In the genomic region with DNA sequence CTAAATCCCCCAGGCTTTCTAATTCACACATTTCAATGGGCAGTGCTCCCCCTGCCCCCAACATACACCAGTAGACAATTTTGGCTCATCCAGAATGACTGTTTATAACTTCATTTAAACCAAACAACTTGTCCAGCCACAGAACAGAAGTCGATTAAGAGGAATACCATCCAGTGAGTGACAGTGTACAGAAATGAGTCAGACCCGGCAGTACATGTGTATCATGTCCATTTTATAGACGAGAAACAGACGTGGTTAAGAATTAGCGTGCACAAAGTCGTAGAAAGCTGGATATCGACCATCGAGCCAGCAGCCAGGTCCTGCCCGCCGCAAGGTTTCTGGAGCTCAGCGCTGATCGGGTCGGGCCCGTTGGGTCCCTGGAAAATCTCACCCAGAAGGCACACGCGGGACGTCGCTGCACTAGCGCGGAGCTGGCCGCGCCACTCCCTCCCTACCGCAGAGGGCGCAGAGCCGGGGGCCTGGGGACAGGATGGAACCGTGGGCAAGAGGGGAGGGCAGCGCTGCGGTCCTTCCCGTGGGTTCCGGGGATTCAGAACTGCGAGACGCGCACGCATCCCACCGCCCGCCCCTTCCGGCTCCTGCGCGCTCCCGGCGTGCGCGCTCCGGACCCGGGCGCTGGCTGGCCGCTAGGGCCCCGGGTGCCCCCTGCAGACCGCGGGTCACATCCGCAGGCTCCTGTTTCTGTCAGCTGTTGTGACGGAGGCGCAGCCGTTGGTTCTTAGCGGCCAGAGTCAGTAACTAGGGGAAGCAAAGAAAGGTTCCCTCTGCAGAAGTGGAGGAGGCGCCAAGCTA, we compare ENCODE assay signal across 8 mouse cellular contexts. TPM values are rescaled to one million over a fixed set of nuclear protein-coding genes. Genes with fewer than 3 reads are reported as not detected.
DNase-seq lines count a peak whose midpoint lies in the region; ATAC-seq lines count a peak whose summit lies in the region.

Cyren (minus strand) TSS at position 552 of the 813 bp plus-strand sequence.

- H3K4me2 ChIP-seq in intestine, embryonic 14.5 days (ENCODE audit: low read length), result peak within 1 kb of the TSS; percentile 60

- H3K36me3 ChIP-seq in intestine, embryonic 14.5 days (ENCODE audit: control insufficient read depth, insufficient read depth, low read length), result peaks cover 18% of the 10 kb centered on the region

- peak within 1 kb of the TSS; percentile 86 for H3K27ac ChIP-seq in intestine, embryonic 14.5 days (ENCODE audit: low read depth)

- WGBS in intestine, embryonic 14.5 days, result under 1% methylated on average over 55 of the region's 56 CpGs

- DNase-seq in adrenal gland, adult (ENCODE audit: inconsistent age in 2 of 2, low spot score in 1 of 2), result peak; percentile 97
- peak; percentile 94 for DNase-seq in embryo, embryonic 10.5 days (ENCODE audit: low spot score)
- DNase-seq in gastrocnemius, postnatal 25 days, result peak; percentile 96
- peak; percentile 90 for DNase-seq in intestine, embryonic 14.5 days (ENCODE audit: low spot score)
- DNase-seq in left cerebral cortex, postnatal 14 days (ENCODE audit: low spot score in 2 of 2), result peak; percentile 90 to 93
- DNase-seq in mesoderm, embryonic 11.5 days (ENCODE audit: low read depth, low spot score), result peak; percentile 94
- peak; percentile 82 for DNase-seq in right cerebral cortex, postnatal 36 days (ENCODE audit: low spot score in 2 of 2)
- DNase-seq in yolk sac, embryonic 10.5 days (ENCODE audit: low spot score), result peak; percentile 90

- peak within 1 kb of the TSS; percentile 61 for H3K4me3 ChIP-seq in intestine, embryonic 14.5 days (ENCODE audit: low read depth, low read length)

- peaks cover 20% of the 10 kb centered on the region; the same call in 1 of the 2 replicates for H3K4me1 ChIP-seq in intestine, embryonic 14.5 days (replicated peaks; ENCODE audit: control insufficient read depth, insufficient read depth, low read length)

- intact Hi-C loops in left cerebral cortex, postnatal 14 days (cut with DNase I), result loop anchor here (5.0 to 10.0 kb wide), 2 partner anchors 95 to 117 kb away; partner anchors contain the start of gene Agbl3

- peak; percentile 91 for ATAC-seq in intestine, embryonic 14.5 days (replicated peaks; ENCODE audit: low FRiP score, low TSS enrichment, low read depth)

- H3K9ac ChIP-seq in intestine, embryonic 14.5 days (ENCODE audit: low read length), result peak within 1 kb of the TSS; percentile 80

- H3K27me3 ChIP-seq in intestine, embryonic 14.5 days (replicated peaks; ENCODE audit: control insufficient read depth, insufficient read depth, low read length), result no peaks in the 10 kb centered on the region

- no peaks in the 10 kb centered on the region for H3K9me3 ChIP-seq in intestine, embryonic 14.5 days (ENCODE audit: control insufficient read depth, low read length)

RNA-seq across cellular contexts. Expression of gene Cyren, which starts in this region (rescaled TPM):
- total RNA-seq in gastrocnemius, postnatal 25 days (2021), result 1 to 10 TPM; 2.6 to 4.1 TPM
- 9.4 and 9.7 TPM in 2 replicates for polyA plus RNA-seq in intestine, embryonic 14.5 days (2014; fragmentation: Nextera tagmentation; extraction: Ambion mirVana)
- total RNA-seq in left cerebral cortex, postnatal 14 days (2021), result 1 to 10 TPM; 3.3 to 4.4 TPM

Comparison
In these comparisons a context has a peak if more than half of its experiments do, and no peak if none do; other contexts are left out.
1. Peak in every context shown above with its lines: DNase-seq, ATAC-seq, H3K4me3 ChIP-seq and H3K27ac ChIP-seq.